Comparison of ENCODE assay signal across 9 mouse cellular contexts in genomic region chr2:76001392-76001791, GRCm38 (mm10). TPM values are rescaled to one million over a fixed set of nuclear protein-coding genes. Genes with fewer than 3 reads are reported as not detected.
A peak's percentile ranks its signal among the peaks of the same experiment; 100 is the strongest.
DNase-seq lines count a peak whose midpoint lies in the region; ATAC-seq and TF ChIP-seq lines count a peak whose summit lies in the region.
"Had no signal": no experiment of that assay in that cellular context is flagged by ENCODE, and none has a peak within 500 bp of the region (broad histone marks: within the 10 kb centered on the region; RNA-seq: fewer than 3 reads in every experiment).

No protein-coding gene starts in this region.

- H3K27ac ChIP-seq in small intestine, adult 2 months (ENCODE audit: insufficient read depth, low read depth, low read length), result no peak overlapping the region
- no peak overlapping the region for H3K27ac ChIP-seq in midbrain, embryonic 16.5 days (ENCODE audit: low read length)
- H3K27ac ChIP-seq: neural tube, embryonic 12.5 days had no signal

- peaks cover 7% of the 10 kb centered on the region; the same call in 1 of the 2 replicates for H3K4me1 ChIP-seq in small intestine, adult 2 months (ENCODE audit: control insufficient read depth, insufficient read depth, insufficient read length, low read length)
- H3K4me1 ChIP-seq in midbrain, embryonic 16.5 days (ENCODE audit: control insufficient read depth, insufficient read depth, low read length), result no peaks in the 10 kb centered on the region

- H3K4me3 ChIP-seq in small intestine, adult 2 months (ENCODE audit: low read depth, low read length), result no peak overlapping the region
- H3K4me3 ChIP-seq in midbrain, embryonic 16.5 days (ENCODE audit: low read depth, low read length), result no peak overlapping the region
- H3K4me3 ChIP-seq: neural tube, embryonic 12.5 days had no signal

- H3K27me3 ChIP-seq in small intestine, adult 2 months (ENCODE audit: control insufficient read depth, insufficient read depth, low read length), result no peaks in the 10 kb centered on the region
- H3K27me3 ChIP-seq in midbrain, embryonic 16.5 days (ENCODE audit: control insufficient read depth, insufficient read depth, low read depth, low read length), result no peaks in the 10 kb centered on the region
- H3K27me3 ChIP-seq: neural tube, embryonic 12.5 days had no signal

- TF ChIP-seq POLR2A in small intestine, adult 2 months (IDR thresholded peaks at IDR 0.05; ENCODE audit: low read depth, low read length), result no peak

- H3K36me3 ChIP-seq in small intestine, adult 2 months (ENCODE audit: control insufficient read depth, insufficient read depth, low read length), result no peaks in the 10 kb centered on the region
- H3K36me3 ChIP-seq in midbrain, embryonic 16.5 days (ENCODE audit: control insufficient read depth, insufficient read depth, low read length), result no peaks in the 10 kb centered on the region
- H3K36me3 ChIP-seq: neural tube, embryonic 12.5 days had no signal

- H3K4me2 ChIP-seq in midbrain, embryonic 16.5 days (ENCODE audit: low read length), result no peak overlapping the region
- H3K4me2 ChIP-seq: neural tube, embryonic 12.5 days had no signal

- 28% methylated on average over 8 of the region's 8 CpGs for WGBS in small intestine, adult 2 months
- 40% methylated on average over 8 of the region's 8 CpGs for WGBS in midbrain, embryonic 16.5 days

- DNase-seq in ovary, postnatal 36 days (ENCODE audit: low spot score), result peak; percentile 69
- DNase-seq in ovary, adult 18-20 months (ENCODE audit: low spot score), result no peak
- DNase-seq in adrenal gland, adult (ENCODE audit: inconsistent age in 2 of 2, low spot score in 1 of 2), result peak; percentile 56 to 84
- peak; percentile 73 for DNase-seq in embryo, embryonic 10.5 days (ENCODE audit: low spot score)
- DNase-seq in induced T-regulatory cell, adult 2 months (ENCODE audit: low read depth), result peak; percentile 77
- peak; percentile 43 to 61 for DNase-seq in lung, adult 18-20 months

- H3K9ac ChIP-seq in midbrain, embryonic 16.5 days (ENCODE audit: low read depth, low read length), result no peak overlapping the region
- H3K9ac ChIP-seq: neural tube, embryonic 12.5 days had no signal

- no peak for ATAC-seq in midbrain, embryonic 16.5 days

- no peaks in the 10 kb centered on the region for H3K9me3 ChIP-seq in midbrain, embryonic 16.5 days (replicated peaks; ENCODE audit: control insufficient read depth, low read length, poor library complexity, severe bottlenecking)
- H3K9me3 ChIP-seq: neural tube, embryonic 12.5 days had no signal

- TF ChIP-seq CTCF in small intestine, adult 2 months (IDR thresholded peaks at IDR 0.05; ENCODE audit: extremely low read depth, insufficient read length, insufficient replicate concordance, low read depth, low read length), result peak; percentile 84; the same call in 1 of the 2 replicates

RNA-seq across cellular contexts. Expression of gene Ttc30a1, which starts 19.6 kb away (rescaled TPM):
- 1.1 and 1.3 TPM in 2 replicates for polyA plus RNA-seq in small intestine, adult 2 months (2012; rRNA removed)
- 8.8 and 10.2 TPM in 2 replicates for polyA plus RNA-seq in midbrain, embryonic 16.5 days (2015; fragmentation: Nextera tagmentation; extraction: Ambion mirVana)

RNA-seq across cellular contexts. Expression of gene Ttc30a2, which starts 23.4 kb away (rescaled TPM):
- polyA plus RNA-seq in small intestine, adult 2 months (2012; rRNA removed), result 0.09 and 0.11 TPM in 2 replicates
- 0.78 and 1.2 TPM in 2 replicates for polyA plus RNA-seq in midbrain, embryonic 16.5 days (2015; fragmentation: Nextera tagmentation; extraction: Ambion mirVana)
